Comparison of ENCODE assay signal across 14 mouse cellular contexts in genomic region chr16:77402711-77403280, GRCm38 (mm10).
A peak's percentile ranks its signal among the peaks of the same experiment; 100 is the strongest.
DNase-seq lines count a peak whose midpoint lies in the region; ATAC-seq lines count a peak whose summit lies in the region.
"Had no signal": no experiment of that assay in that cellular context is flagged by ENCODE, and none has a peak within 500 bp of the region (broad histone marks: within the 10 kb centered on the region; RNA-seq: fewer than 3 reads in every experiment).

No protein-coding gene starts in this region.

- H3K9ac ChIP-seq in forebrain, embryonic 13.5 days, result 0 out of 2 replicates have a peak overlapping the region, but pooled peaks have one; percentile 1
- no peak overlapping the region for H3K9ac ChIP-seq in hindbrain, embryonic 16.5 days (ENCODE audit: low read depth, low read length)
- H3K9ac ChIP-seq in neural tube, embryonic 15.5 days (replicated peaks), result no peak overlapping the region
- H3K9ac ChIP-seq: liver, embryonic 14.5 days had no signal

- no peaks in the 10 kb centered on the region for H3K27me3 ChIP-seq in forebrain, embryonic 13.5 days
- no peaks in the 10 kb centered on the region for H3K27me3 ChIP-seq in hindbrain, embryonic 16.5 days (replicated peaks; ENCODE audit: control insufficient read depth, insufficient read depth, low read length)
- H3K27me3 ChIP-seq in neural tube, embryonic 15.5 days (replicated peaks), result no peaks in the 10 kb centered on the region
- H3K27me3 ChIP-seq: Patski had no signal

- no peaks in the 10 kb centered on the region for H3K36me3 ChIP-seq in forebrain, embryonic 13.5 days (ENCODE audit: poor library complexity, severe bottlenecking)
- no peaks in the 10 kb centered on the region for H3K36me3 ChIP-seq in hindbrain, embryonic 16.5 days (ENCODE audit: control insufficient read depth, insufficient read depth, low read length)
- no peaks in the 10 kb centered on the region for H3K36me3 ChIP-seq in neural tube, embryonic 15.5 days

- peak overlapping the region; percentile 28 for H3K4me2 ChIP-seq in forebrain, embryonic 13.5 days
- peak overlapping the region; percentile 34 for H3K4me2 ChIP-seq in hindbrain, embryonic 16.5 days (ENCODE audit: low read length)
- H3K4me2 ChIP-seq in neural tube, embryonic 15.5 days, result peak overlapping the region; percentile 14

- no peaks in the 10 kb centered on the region for H3K9me3 ChIP-seq in forebrain, embryonic 13.5 days (replicated peaks)
- H3K9me3 ChIP-seq in hindbrain, embryonic 16.5 days (ENCODE audit: control insufficient read depth, low read length), result no peaks in the 10 kb centered on the region
- no peaks in the 10 kb centered on the region for H3K9me3 ChIP-seq in neural tube, embryonic 15.5 days (replicated peaks)

- peak overlapping the region; percentile 21 for H3K27ac ChIP-seq in forebrain, embryonic 13.5 days
- H3K27ac ChIP-seq in hindbrain, embryonic 16.5 days (ENCODE audit: low read depth, low read length), result peak overlapping the region; percentile 42
- peak overlapping the region; percentile 71 for H3K27ac ChIP-seq in neural tube, embryonic 15.5 days (replicated peaks)
- H3K27ac ChIP-seq: liver, embryonic 14.5 days had no signal

- WGBS in forebrain, embryonic 13.5 days, result 12% methylated on average over 7 of the region's 7 CpGs
- 37% methylated on average over 7 of the region's 7 CpGs for WGBS in hindbrain, embryonic 16.5 days
- 35% methylated on average over 7 of the region's 7 CpGs for WGBS in neural tube, embryonic 15.5 days

- no peak overlapping the region for H3K4me3 ChIP-seq in forebrain, embryonic 13.5 days
- no peak overlapping the region for H3K4me3 ChIP-seq in hindbrain, embryonic 16.5 days (ENCODE audit: low read length)
- no peak overlapping the region for H3K4me3 ChIP-seq in neural tube, embryonic 15.5 days (replicated peaks)

- peak; percentile 15 for DNase-seq in lung, postnatal 36 days
- DNase-seq in lung, postnatal 14 days, result no peak
- no peak for DNase-seq in cerebellum, adult 11 months
- DNase-seq in embryo, embryonic 11 days, result no peak
- DNase-seq in frontal cortex, postnatal 14 days (ENCODE audit: low spot score in 2 of 2), result no peak
- DNase-seq: cerebellum, adult 9-10 months; heart, postnatal 4 days; kidney, postnatal 10 days; spleen, adult 18-20 months had no signal

- ATAC-seq in forebrain, embryonic 13.5 days, result no peak
- ATAC-seq in hindbrain, embryonic 16.5 days, result no peak
- ATAC-seq in neural tube, embryonic 15.5 days (ENCODE audit: low FRiP score), result no peak
- ATAC-seq: Patski had no signal

- peaks cover 79% of the 10 kb centered on the region for H3K4me1 ChIP-seq in forebrain, embryonic 13.5 days
- H3K4me1 ChIP-seq in hindbrain, embryonic 16.5 days (ENCODE audit: control insufficient read depth, insufficient read depth, low read depth, low read length), result peaks cover 37% of the 10 kb centered on the region
- H3K4me1 ChIP-seq in neural tube, embryonic 15.5 days, result peaks cover 52% of the 10 kb centered on the region

Comparison
In these comparisons a context has a peak if more than half of its experiments do, and no peak if none do; other contexts are left out.
1. H3K27ac ChIP-seq: peak in every context shown above with its lines; median percentile 71 in neural tube, embryonic 15.5 days; 42 in hindbrain, embryonic 16.5 days; 21 in forebrain, embryonic 13.5 days.